Mouse (Mus musculus) liver, embryonic 14.5 days (tissue): ENCODE measurements around the gene Bcor. TPM values are rescaled to one million over a fixed set of nuclear protein-coding genes. Genes with fewer than 3 reads are reported as not detected.

Experiments used
- ATAC-seq: fragments of 200-750 bp; cut with Nextera tagmentation; 2 replicates; pipeline ENCODE4 v1.8.0; 2017; ENCODE audit warnings: moderate number of reproducible peaks, mild to moderate bottlenecking, moderate library complexity; ENCODE audit not compliant: insufficient read depth
- DNase-seq, 3 experiments: peaks; one replicate each; pipeline ENCODE4 v3.0.0-alpha.2; 2012 to 2013; ENCODE audit warnings: low read depth in 3 of 3, low spot score in 3 of 3
- H3K27ac ChIP-seq: fragments of 300-500 bp; sonication (generic); 2 replicates; pipeline ENCODE4 v1.5.1; 2014; ENCODE audit warnings: moderate library complexity, mild to moderate bottlenecking, control low read depth, inconsistent platforms
- H3K27me3 ChIP-seq: fragments of 300-500 bp; sonication (generic); 2 replicates; pipeline ENCODE4 v1.6.1; 2014; ENCODE audit warnings: mild to moderate bottlenecking, low read length, moderate library complexity; ENCODE audit not compliant: control insufficient read depth, insufficient read depth
- H3K36me3 ChIP-seq: fragments of 300-500 bp; sonication (generic); replicated peaks from 2 replicates; pipeline ENCODE4 v1.6.1; 2014; ENCODE audit warnings: low read depth; ENCODE audit not compliant: control insufficient read depth, insufficient read depth
- H3K4me1 ChIP-seq, 2 experiments: fragments of 200-500 bp in 1 of 2; fragments of 300-500 bp in 1 of 2; sonication (generic) in 1 of 2; replicated peaks; 2 replicates each; pipeline ENCODE4 v1.6.1; 2012 to 2014; ENCODE audit warnings: antibody characterized with exemption in 1 of 2, inconsistent platforms in 1 of 2, low read length in 1 of 2; ENCODE audit not compliant: control insufficient read depth in 2 of 2, insufficient read depth in 2 of 2
- H3K4me2 ChIP-seq: fragments of 300-500 bp; sonication (generic); 2 replicates; pipeline ENCODE4 v1.6.1; 2014; ENCODE audit warnings: low read depth, mild to moderate bottlenecking, control low read depth, moderate library complexity
- H3K4me3 ChIP-seq, 2 experiments: fragments of 200-500 bp in 1 of 2; fragments of 300-500 bp in 1 of 2; sonication (generic) in 1 of 2; 2 replicates each; pipeline ENCODE4 v1.5.1; 2012 to 2014; ENCODE audit warnings: low read depth in 2 of 2, low read length in 2 of 2, mild to moderate bottlenecking in 2 of 2, control low read depth in 1 of 2, inconsistent platforms in 1 of 2, moderate library complexity in 1 of 2; ENCODE audit not compliant: insufficient read depth in 1 of 2
- H3K9ac ChIP-seq: fragments of 300-500 bp; sonication (generic); replicated peaks from 2 replicates; pipeline ENCODE4 v1.6.1; 2014; ENCODE audit warnings: mild to moderate bottlenecking, control low read depth, moderate library complexity
- H3K9me3 ChIP-seq: fragments of 300-500 bp; sonication (generic); 2 replicates; pipeline ENCODE4 v1.6.1; 2016; ENCODE audit warnings: low read length, mixed read lengths; ENCODE audit not compliant: control insufficient read depth
- CTCF ChIP-seq: IDR thresholded peaks from 2 replicates; pipeline ENCODE4 v1.5.1; 2016; ENCODE audit warnings: antibody characterized with exemption, low read depth, control low read depth
- EP300 ChIP-seq: IDR thresholded peaks from 2 replicates; pipeline ENCODE4 v1.6.1; 2016; ENCODE audit warnings: antibody characterized with exemption, low read depth
- WGBS: fragments of 180-500 bp; shearing (Covaris S2); extraction: QIAGEN DNeasy Blood & Tissue Kit; methylation state at CpG from one replicate; pipeline ENCODE4 v1.1.7; 2014; ENCODE audit not compliant: insufficient replicate concordance; 5-methylcytosine and 5-hydroxymethylcytosine counted together
- polyA plus RNA-seq, 2 experiments: library from polyadenylated mRNA; depleted of rRNA in 1 of 2; stranded (reverse) in 1 of 2; unstranded in 1 of 2; fragments of >200 nt; fragmentation: Nextera tagmentation in 1 of 2; extraction: Ambion mirVana in 1 of 2; gene quantifications; 2 replicates each; pipeline versions ENCODE4 v1.2.1 to v1.2.3; 2012 to 2014

Gene Bcor
- polyA plus RNA-seq, 2 experiments: 4.6 to 4.7 TPM

GRCm38 (mm10) chrX:12137121-12137521 is 23.0 kb downstream of the Bcor start:
- peak overlapping the region; percentile 57 for H3K4me2 ChIP-seq
- no peak overlapping the region for H3K9ac ChIP-seq
- ATAC-seq (no peak), DNase-seq (no peak)
- peaks cover 82% of the 10 kb centered on the region for H3K27me3 ChIP-seq
- no peaks in the 10 kb centered on the region for H3K36me3 ChIP-seq
- no peak for TF ChIP-seq EP300
- no peak for TF ChIP-seq CTCF
- peak overlapping the region; percentile 34 to 43 for H3K4me3 ChIP-seq
- H3K9me3 ChIP-seq: no peaks in the 10 kb centered on the region
- H3K4me1 ChIP-seq: peaks cover 0 to 10% of the 10 kb centered on the region in 2 experiments; a peak in 2 of 4 replicates
- no peak overlapping the region for H3K27ac ChIP-seq
- 4% methylated on average over 24 of the region's 25 CpGs for WGBS

- WGBS: 2% methylated on average over 49 of the region's 50 CpGs
- H3K4me1 ChIP-seq: peaks cover 0 to 10% of the 10 kb centered on the region in 2 experiments; a peak in 2 of 4 replicates
- no peaks in the 10 kb centered on the region for H3K9me3 ChIP-seq
- no peak for TF ChIP-seq CTCF
- no peak for TF ChIP-seq EP300
- H3K27me3 ChIP-seq: peaks cover 86% of the 10 kb centered on the region
- H3K9ac ChIP-seq: no peak overlapping the region
- H3K4me2 ChIP-seq: peak overlapping the region; percentile 57
- ATAC-seq: no peak
- H3K4me3 ChIP-seq: peak overlapping the region; percentile 34 to 43
- no peak overlapping the region for H3K27ac ChIP-seq
- no peak for DNase-seq
- H3K36me3 ChIP-seq: no peaks in the 10 kb centered on the region
Measured at GRCm38 (mm10) chrX:12136261-12137101, 23.7 kb downstream of the Bcor start.

DNA sequence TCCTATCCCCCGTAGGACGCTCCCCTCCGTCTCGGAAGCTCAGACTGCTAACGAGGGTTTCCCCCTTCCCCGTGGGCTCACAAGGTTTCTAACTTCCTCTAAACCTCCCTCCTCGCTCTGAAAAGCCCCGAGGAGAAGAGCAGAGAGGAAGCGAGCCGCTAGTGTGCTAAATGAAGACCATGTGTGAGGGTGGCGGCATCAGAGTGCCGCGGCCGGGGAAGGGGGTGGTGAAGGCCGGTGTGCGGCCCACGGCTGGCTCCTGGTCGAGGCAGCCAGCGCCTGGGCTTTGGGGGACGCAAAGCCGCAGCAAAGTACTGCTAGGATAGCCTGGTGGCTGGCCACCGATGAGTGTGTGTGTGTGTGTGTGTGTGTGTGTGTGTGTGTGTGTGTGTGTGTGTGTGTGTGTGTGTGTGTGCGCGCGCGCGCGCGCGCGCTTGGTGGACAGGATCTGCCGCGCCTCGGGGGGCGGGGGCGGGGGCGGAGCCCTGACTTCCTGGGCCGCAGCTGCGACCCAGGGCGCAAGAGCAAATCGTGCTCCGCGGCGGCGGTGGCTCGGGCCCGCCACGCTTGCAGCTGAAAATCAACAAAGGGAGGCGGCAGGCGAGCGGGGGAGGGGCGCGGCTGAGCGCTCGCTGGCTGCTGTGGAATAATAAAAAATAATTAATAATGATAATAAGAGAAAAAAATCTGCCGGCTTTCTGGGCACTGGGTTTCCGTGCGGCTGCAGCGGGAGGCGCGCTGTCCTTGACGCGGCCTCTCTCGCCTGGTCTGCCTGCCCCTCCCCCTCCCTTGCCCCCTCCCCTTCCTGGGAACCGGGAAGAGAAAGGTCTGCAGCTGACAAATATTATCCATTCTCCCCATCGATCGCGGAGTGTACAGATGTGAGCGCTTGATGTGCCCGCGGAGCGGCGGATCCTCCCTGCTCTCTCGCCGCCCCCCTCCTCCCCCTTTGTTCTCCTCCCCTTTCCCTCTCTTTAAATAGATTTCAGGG is 24.7 kb downstream of the Bcor start:
- H3K4me2 ChIP-seq: peak overlapping the region; percentile 57
- WGBS: 1% methylated on average over 52 of the region's 75 CpGs
- peaks cover 91% of the 10 kb centered on the region for H3K27me3 ChIP-seq
- DNase-seq (no peak), ATAC-seq (peak; percentile 47; the same call in 1 of the 2 replicates)
- no peaks in the 10 kb centered on the region for H3K36me3 ChIP-seq
- peak overlapping the region; percentile 13 to 28 for H3K4me3 ChIP-seq
- H3K4me1 ChIP-seq: peaks cover 0 to 10% of the 10 kb centered on the region in 2 experiments; a peak in 2 of 4 replicates
- no peaks in the 10 kb centered on the region for H3K9me3 ChIP-seq
- TF ChIP-seq EP300 (no peak), CTCF (no peak)
- no peak overlapping the region for H3K9ac ChIP-seq
- H3K27ac ChIP-seq: no peak overlapping the region

DNA sequence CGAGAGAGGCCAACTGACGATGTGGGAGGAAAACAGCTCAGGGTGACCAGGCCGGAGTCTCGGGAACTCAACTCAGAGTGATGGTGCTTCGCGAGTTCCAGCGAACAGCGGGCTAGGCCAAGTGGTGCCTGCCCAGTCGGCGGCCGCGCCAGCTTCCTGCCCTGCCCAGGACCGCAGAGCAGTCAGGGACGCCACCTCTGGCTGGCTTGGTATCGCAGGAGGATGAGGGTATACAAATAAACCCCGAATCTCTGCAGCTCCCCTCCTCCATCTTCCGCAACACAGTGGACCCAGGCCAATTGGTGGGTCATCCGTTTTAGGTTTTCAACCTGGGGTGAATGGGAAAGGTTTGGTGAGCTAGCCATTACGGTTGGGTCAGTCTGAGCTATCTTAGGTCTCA is 25.6 kb downstream of the Bcor start:
- DNase-seq (no peak), ATAC-seq (0 out of 2 replicates have a peak, but pooled peaks have one; percentile 14)
- Histone ChIP-seq H3K36me3 (no peaks in the 10 kb centered on the region), H3K4me3 (no peak overlapping the region), H3K27ac (no peak overlapping the region), H3K4me2 (peak overlapping the region; percentile 57), H3K9ac (no peak overlapping the region), H3K27me3 (peaks cover 91% of the 10 kb centered on the region), H3K9me3 (no peaks in the 10 kb centered on the region), H3K4me1 (peaks cover 0 to 11% of the 10 kb centered on the region in 2 experiments; a peak in 2 of 4 replicates)
- 5% methylated on average over 19 of the region's 19 CpGs for WGBS
- TF ChIP-seq EP300 (no peak), CTCF (peak; percentile 56)
